Mouse (Mus musculus): ENCODE data around the gene Psme2. TPM values are rescaled to one million over a fixed set of nuclear protein-coding genes. Genes with fewer than 3 reads are reported as not detected.
A peak's percentile ranks its signal among the peaks of the same experiment; 100 is the strongest.

The Psme2 gene
- 10 to 100 TPM; 43.2 to 44.6 TPM for total RNA-seq (2021)

GRCm38 (mm10) chr14:55590748-55591330 is at the start of gene Psme2:
Psme2 (minus strand) TSS chr14:55591113.
- DNase-seq, result peak; percentile 91

- no peak for DNase-seq
Observed at GRCm38 (mm10) chr14:55637795-55638194, 46.9 kb upstream of the Psme2 start, which contains the start of gene Gm49378. Gm49378 (minus strand) TSS chr14:55637895.

GRCm38 (mm10) chr14:55635523-55636007 is 44.7 kb upstream of the Psme2 start, which contains the start of gene Ipo4:
Ipo4 (minus strand) TSS chr14:55635957.
- peak; percentile 89 to 91 for DNase-seq

GRCm38 (mm10) chr14:55634874-55635522 is 44.1 kb upstream of the Psme2 start:
- peak; percentile 30 to 31 for DNase-seq

GRCm38 (mm10) chr14:55629312-55629711 is 38.4 kb upstream of the Psme2 start:
- no peak for DNase-seq

GRCm38 (mm10) chr14:55628077-55628827 is 37.3 kb upstream of the Psme2 start:
- DNase-seq, result no peak

GRCm38 (mm10) chr14:55618486-55619195 is 27.7 kb upstream of the Psme2 start:
- no peak for DNase-seq

- DNase-seq, result no peak
Observed at GRCm38 (mm10) chr14:55617822-55618221, 26.9 kb upstream of the Psme2 start, which contains the start of gene Rec8. Rec8 (plus strand) TSS chr14:55618037.

- DNase-seq, result no peak
Observed at GRCm38 (mm10) chr14:55616844-55617243, 25.9 kb upstream of the Psme2 start.

- DNase-seq, result no peak
Observed at GRCm38 (mm10) chr14:55615876-55616275, 25.0 kb upstream of the Psme2 start.

GRCm38 (mm10) chr14:55614565-55615178 is 23.8 kb upstream of the Psme2 start:
- no peak for DNase-seq

GRCm38 (mm10) chr14:55613346-55613745 is 22.4 kb upstream of the Psme2 start:
- DNase-seq, result no peak

- no peak for DNase-seq
Observed at GRCm38 (mm10) chr14:55608339-55608738, 17.4 kb upstream of the Psme2 start.

- DNase-seq, result no peak
Observed at GRCm38 (mm10) chr14:55605743-55606459, 15.0 kb upstream of the Psme2 start.

GRCm38 (mm10) chr14:55604823-55605222 is 13.9 kb upstream of the Psme2 start:
- no peak for DNase-seq

GRCm38 (mm10) chr14:55603633-55604576 is 13.0 kb upstream of the Psme2 start:
- peak; percentile 77 to 78 for DNase-seq

GRCm38 (mm10) chr14:55603271-55603632 is 12.3 kb upstream of the Psme2 start, which contains the start of gene Irf9:
Irf9 (plus strand) TSS chr14:55603571.
- DNase-seq, result no peak

- DNase-seq, result no peak
Observed at GRCm38 (mm10) chr14:55598521-55599390, 7.8 kb upstream of the Psme2 start.

Measured in layer of hippocampus, postnatal 36 days (tissue).